Mouse (Mus musculus) retina, postnatal 1 day (tissue): ENCODE data around the gene Dcx.
A peak's percentile ranks its signal among the peaks of the same experiment; 100 is the strongest.

Experiments
- DNase-seq: peaks from one replicate; pipeline ENCODE4 v3.0.0-alpha.2; 2012

Dcx gene

DNA sequence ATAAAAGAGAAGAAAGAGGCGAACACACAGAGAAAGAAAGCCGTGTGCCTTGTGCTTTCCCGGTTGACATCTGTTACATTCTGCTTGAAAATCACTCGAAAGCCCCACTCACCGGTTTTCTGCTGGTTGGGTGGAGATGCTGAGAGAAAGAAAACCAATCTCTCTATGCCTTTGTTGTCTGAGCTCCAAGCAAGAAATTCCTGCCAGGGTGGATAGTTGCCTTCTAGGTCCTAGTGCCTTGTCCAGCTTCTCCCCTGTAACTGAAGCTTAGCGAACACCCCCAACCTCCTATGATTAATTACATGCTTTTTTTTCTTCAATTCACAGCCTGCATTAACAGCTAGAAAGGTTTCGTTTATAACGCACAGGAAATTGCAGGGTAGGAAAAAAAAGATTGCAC is at the start of gene Dcx:
Gene Dcx (minus strand): TSS at position 354 of the 400 bp plus-strand sequence.
- DNase-seq: peak; percentile 17

- DNase-seq: peak; percentile 61
These were observed 33.1 kb upstream of the Dcx start for GRCm38 (mm10) chrX:143966249-143966648.

DNA sequence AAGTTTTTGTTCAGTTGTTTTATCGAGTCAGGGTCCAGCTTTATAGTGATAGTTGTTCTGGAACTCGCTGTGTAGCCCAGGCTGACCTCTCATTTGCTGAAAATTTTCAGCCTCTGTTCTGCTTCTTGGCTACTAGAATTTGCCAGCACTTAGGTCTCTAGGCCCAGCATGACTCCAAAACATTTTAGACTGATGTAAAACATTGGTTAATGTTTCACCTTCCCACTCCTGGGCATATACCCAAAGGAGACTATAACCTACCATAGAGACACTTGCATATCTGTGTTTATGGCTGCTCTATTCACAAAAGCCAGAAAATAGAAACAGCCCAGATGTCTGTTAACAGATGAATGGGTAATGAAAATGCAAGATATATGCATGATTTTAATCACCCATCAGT is 560 bp upstream of the Dcx start:
- no peak for DNase-seq

- DNase-seq: peak; percentile 2
These were observed 581 bp downstream of the Dcx start for GRCm38 (mm10) chrX:143932530-143932929.

GRCm38 (mm10) chrX:143931400-143932185 is 1.5 kb downstream of the Dcx start:
- DNase-seq: peak; percentile 16

DNA sequence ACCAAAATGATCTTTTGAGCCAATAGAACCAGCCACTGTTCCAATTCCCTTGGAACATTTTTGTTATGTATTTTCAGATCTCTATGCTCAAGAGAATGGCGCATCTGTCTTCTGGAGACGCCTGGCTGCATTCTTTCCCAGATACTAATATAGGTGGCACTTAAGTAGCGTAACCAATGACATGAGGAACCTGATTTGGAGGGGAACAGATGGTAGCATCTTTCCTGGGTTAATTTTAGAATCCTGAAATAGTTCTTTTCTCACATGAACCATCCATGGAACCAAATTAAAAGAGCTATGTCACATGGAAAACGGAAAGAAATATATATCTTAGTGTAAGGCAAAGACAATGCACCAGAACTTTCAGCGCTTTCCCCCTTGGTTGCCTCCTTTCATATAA is 11.0 kb downstream of the Dcx start:
- DNase-seq: no peak

GRCm38 (mm10) chrX:143906699-143907471 is 26.2 kb downstream of the Dcx start:
- peak; percentile 40 for DNase-seq

GRCm38 (mm10) chrX:143904689-143905088 is 28.4 kb downstream of the Dcx start:
- peak; percentile 56 for DNase-seq

GRCm38 (mm10) chrX:143902300-143902699 is 30.8 kb downstream of the Dcx start:
- DNase-seq: peak; percentile 37

DNA sequence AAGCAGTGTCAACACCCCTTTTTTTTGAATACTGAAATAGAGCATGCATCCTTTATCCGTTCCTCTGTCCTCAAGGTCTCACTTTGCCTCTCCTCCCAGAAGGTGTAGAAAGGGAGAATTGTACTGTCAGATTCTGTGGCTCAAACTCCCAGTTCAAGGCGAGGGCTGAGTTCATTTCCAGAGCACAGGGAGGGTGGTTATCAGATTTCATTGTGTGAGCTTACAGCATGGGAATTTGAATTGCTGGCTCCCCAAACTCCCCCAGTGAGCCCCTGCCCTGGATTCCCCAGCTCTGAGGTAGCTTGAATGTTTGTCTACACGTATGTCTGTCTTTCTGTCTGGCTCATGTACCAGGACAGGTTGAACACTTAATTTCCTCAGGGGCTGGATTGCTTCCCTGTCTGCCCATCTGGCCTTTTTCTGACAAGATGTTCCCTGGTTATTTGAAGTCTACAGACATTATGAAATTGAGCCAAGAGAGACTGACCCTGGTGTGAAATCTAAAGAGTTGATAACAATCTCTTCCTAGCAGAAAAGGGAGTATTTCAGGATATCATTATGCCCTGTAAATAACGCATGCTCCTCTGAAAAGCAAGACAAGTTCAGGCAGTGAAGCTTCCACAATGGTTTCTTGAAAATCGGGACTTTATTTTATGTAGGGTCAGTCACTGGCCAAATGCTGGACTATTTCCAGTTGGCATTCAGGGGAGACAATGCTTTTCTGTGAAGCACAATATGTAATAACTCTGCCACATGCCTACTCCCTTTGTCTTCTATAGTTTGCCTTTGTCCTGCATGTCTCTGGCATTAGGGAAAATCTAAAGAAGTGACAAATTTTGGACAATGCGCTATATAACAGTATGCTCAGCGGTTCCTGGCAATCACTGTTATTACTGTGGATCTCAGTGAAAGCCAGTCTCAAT is 35.5 kb downstream of the Dcx start:
- no peak for DNase-seq

DNA sequence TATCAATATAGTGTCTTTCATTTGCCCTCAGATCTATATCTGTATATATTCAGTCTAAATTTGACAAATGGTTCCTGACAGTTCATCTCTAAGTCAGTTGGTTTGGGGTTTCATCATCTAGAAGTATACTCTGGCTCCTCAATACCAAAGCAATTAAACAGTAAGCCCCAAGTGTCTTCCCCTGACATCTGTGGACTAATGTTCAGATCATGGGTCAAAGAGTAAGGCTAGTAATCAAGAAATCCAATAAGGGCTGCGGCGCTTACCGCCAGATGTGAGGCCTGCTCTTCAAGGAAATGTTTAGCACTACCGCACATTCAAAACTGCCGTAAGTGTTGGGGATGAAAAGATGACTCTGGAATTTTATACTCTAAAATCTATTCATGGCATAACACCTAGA is 36.2 kb downstream of the Dcx start:
- no peak for DNase-seq

DNA sequence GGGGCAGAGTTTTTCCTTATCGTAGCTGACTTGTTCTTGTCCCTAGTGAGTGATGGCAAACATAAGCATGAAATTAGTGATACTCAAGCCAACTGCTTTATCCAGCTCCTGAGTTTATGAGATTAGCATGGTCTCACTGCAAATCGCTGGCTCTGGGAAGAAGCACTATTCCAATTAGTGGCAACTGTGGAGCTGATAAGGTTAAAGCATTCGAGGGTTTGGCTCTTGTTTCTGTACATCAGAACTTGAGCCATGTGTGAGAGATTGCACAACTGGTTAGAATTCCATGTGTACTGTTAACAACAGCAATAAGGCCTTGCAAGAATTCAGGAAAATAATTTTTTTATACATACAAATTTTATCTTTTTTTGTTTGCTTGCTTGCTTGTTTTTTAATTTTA is 39.9 kb downstream of the Dcx start:
- DNase-seq: no peak

- peak; percentile 22 for DNase-seq
These were observed 47.3 kb downstream of the Dcx start for GRCm38 (mm10) chrX:143885765-143886164.

- DNase-seq: no peak
These were observed 48.2 kb downstream of the Dcx start for GRCm38 (mm10) chrX:143884953-143885352.

GRCm38 (mm10) chrX:143884299-143884698 is 48.8 kb downstream of the Dcx start:
- DNase-seq: peak; percentile 29

GRCm38 (mm10) chrX:143881806-143882468 is 51.2 kb downstream of the Dcx start:
- DNase-seq: no peak

DNA sequence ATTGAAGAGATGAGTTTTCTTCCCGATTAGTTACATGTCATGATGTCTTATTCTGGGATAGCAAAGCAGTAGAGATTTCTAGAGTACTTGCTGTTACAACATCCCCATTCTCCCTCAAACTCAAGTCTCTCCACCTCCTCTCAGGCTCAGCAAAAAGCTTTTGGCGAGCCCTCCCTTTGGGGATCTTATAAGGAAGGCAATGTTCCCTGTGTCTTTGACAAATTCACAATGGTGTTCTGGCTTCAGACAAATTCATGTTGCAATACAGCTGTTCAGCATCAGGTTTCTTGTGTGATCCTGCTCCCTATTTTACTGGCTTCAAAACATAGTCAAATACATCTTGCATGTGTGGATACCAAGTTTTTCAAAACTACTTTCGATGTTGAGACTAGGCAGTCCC is 53.5 kb downstream of the Dcx start:
- DNase-seq: no peak

- no peak for DNase-seq
These were observed 65.9 kb downstream of the Dcx start for GRCm38 (mm10) chrX:143867129-143867664.

DNA sequence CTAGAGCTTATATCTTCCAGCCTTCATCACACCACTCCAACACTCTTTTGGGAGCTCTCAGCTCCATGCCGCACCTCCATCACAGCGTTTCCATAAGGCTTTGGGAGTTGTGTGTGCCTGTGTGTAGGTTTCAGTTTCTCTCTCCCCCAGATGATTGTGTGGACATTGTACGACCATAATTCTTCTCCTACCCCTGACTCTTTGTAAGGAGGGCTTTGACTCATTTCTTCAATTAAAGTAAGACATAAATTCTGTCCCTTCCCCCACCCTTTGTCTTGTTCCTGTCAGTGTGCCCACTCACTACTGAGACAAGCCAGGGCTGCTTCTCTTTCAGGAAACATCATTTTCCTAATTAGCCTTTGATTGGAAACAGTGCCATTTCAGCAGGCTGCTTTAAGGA is 81.8 kb downstream of the Dcx start:
- DNase-seq: no peak

GRCm38 (mm10) chrX:143849969-143850368 is 83.1 kb downstream of the Dcx start:
- no peak for DNase-seq

DNA sequence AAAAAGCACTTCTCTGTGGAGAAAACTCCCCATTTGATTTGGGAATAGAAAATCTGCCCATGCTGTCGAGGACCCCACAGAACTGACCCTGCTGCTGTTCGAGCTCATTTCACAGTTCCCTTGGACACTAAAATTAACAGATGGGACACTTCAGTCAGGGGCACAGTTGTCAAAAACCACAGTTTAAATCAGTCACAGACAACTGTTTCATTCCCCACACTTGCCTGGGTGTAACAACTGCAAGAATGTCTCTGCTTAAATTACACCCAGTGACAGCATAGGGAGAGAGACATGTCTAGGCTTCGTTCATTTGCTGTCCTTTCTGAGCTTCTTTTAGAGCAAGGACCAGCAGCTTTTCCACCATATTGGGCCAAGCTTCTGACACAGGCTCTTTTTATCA is 86.5 kb downstream of the Dcx start:
- DNase-seq: no peak

- DNase-seq: no peak
These were observed 105.9 kb downstream of the Dcx start, which contains the start of gene Capn6 for GRCm38 (mm10) chrX:143827212-143827611. Gene Capn6 (minus strand): TSS chrX:143827414.
